Mouse (Mus musculus) myocyte (in vitro differentiated cells): ENCODE measurements around the gene Abhd14b. TPM values are rescaled to one million over a fixed set of nuclear protein-coding genes. Genes with fewer than 3 reads are reported as not detected.
"Not testable (repeated sequence)": the region's sequence is repeated elsewhere in the genome, so short reads cannot be mapped to it uniquely, and the experiment has no call there.

Experiments
- H3K27me3 ChIP-seq: one replicate; pipeline ENCODE4 v1.6.1; 2011; ENCODE audit not compliant: control insufficient read depth, insufficient read depth, insufficient read length
- H3K36me3 ChIP-seq: one replicate; pipeline ENCODE4 v1.6.1; 2011; ENCODE audit not compliant: control insufficient read depth, insufficient read depth
- H3K4me2 ChIP-seq: one replicate; pipeline ENCODE4 v1.6.1; 2011; ENCODE audit warnings: low read depth, control low read depth
- H3K4me3 ChIP-seq: one replicate; pipeline ENCODE4 v1.5.1; 2011; ENCODE audit warnings: mild to moderate bottlenecking, control low read depth, moderate library complexity
- H3K79me2 ChIP-seq: one replicate; pipeline ENCODE4 v1.6.1; 2011; ENCODE audit not compliant: control insufficient read depth, insufficient read depth
- H3ac ChIP-seq: one replicate; pipeline ENCODE4 v1.6.1; 2011; ENCODE audit not compliant: control insufficient read depth, insufficient read length
- CEBPB ChIP-seq: IDR thresholded peaks from 2 replicates; pipeline ENCODE4 v1.6.1; 2011; ENCODE audit warnings: mild to moderate bottlenecking, moderate library complexity; ENCODE audit not compliant: poor library complexity, insufficient read depth, severe bottlenecking
- E2F4 ChIP-seq: IDR thresholded peaks from one replicate; pipeline ENCODE4 v1.6.1; 2011; ENCODE audit warnings: mild to moderate bottlenecking, control low read depth, moderate library complexity; ENCODE audit not compliant: insufficient read depth
- MAX ChIP-seq: IDR thresholded peaks from one replicate; pipeline ENCODE4 v1.6.1; 2011; ENCODE audit warnings: low read depth, mild to moderate bottlenecking, control low read depth
- MYOD1 ChIP-seq, 3 experiments: IDR thresholded peaks; one replicate each; pipeline ENCODE4 v1.6.1; 2011; ENCODE audit warnings: control low read depth in 2 of 3, low read depth in 2 of 3, mild to moderate bottlenecking in 2 of 3, moderate library complexity in 1 of 3; ENCODE audit not compliant: insufficient read length in 2 of 3, control insufficient read depth in 1 of 3
- MYOG ChIP-seq, 3 experiments: IDR thresholded peaks; one replicate each; pipeline ENCODE4 v1.6.1; 2011; ENCODE audit warnings: control low read depth in 2 of 3, low read depth in 2 of 3, mild to moderate bottlenecking in 2 of 3; ENCODE audit not compliant: insufficient read length in 2 of 3, control insufficient read depth in 1 of 3, insufficient read depth in 1 of 3
- POLR2A ChIP-seq: IDR thresholded peaks from one replicate; pipeline ENCODE4 v1.6.1; 2011; ENCODE audit warnings: low read depth, mild to moderate bottlenecking, control low read depth, moderate library complexity; ENCODE audit not compliant: insufficient read length
- POLR2AphosphoS2 ChIP-seq: IDR thresholded peaks from one replicate; pipeline ENCODE4 v1.6.1; 2011; ENCODE audit warnings: low read depth, control low read depth; ENCODE audit not compliant: insufficient read length
- REST ChIP-seq: IDR thresholded peaks from one replicate; pipeline ENCODE4 v1.6.1; 2011; ENCODE audit warnings: mild to moderate bottlenecking, control low read depth, moderate library complexity; ENCODE audit not compliant: insufficient read depth, insufficient read length
- SRF ChIP-seq: IDR thresholded peaks from one replicate; pipeline ENCODE4 v1.6.1; 2011; ENCODE audit warnings: low read depth; ENCODE audit not compliant: control insufficient read depth, insufficient read length
- TCF12 ChIP-seq: IDR thresholded peaks from one replicate; pipeline ENCODE4 v1.6.1; 2011; ENCODE audit warnings: mild to moderate bottlenecking, control low read depth; ENCODE audit not compliant: poor library complexity, insufficient read depth, severe bottlenecking
- TCF3 ChIP-seq: IDR thresholded peaks from one replicate; pipeline ENCODE4 v1.6.1; 2011; ENCODE audit warnings: low read depth, control low read depth; ENCODE audit not compliant: insufficient read length
- USF1 ChIP-seq: IDR thresholded peaks from one replicate; pipeline ENCODE4 v1.6.1; 2011; ENCODE audit warnings: low read depth, mild to moderate bottlenecking, control low read depth, moderate library complexity
- polyA plus RNA-seq: library from polyadenylated mRNA; unstranded; fragments of >200 nt; fragmentation: generic; extraction: Trizol; gene quantifications from one replicate; pipeline ENCODE4 v1.2.1, GENCODE M21; 2012; ENCODE audit warnings: missing spikeins

Abhd14b gene
- polyA plus RNA-seq, 1 experiment = 4.2 TPM

DNA sequence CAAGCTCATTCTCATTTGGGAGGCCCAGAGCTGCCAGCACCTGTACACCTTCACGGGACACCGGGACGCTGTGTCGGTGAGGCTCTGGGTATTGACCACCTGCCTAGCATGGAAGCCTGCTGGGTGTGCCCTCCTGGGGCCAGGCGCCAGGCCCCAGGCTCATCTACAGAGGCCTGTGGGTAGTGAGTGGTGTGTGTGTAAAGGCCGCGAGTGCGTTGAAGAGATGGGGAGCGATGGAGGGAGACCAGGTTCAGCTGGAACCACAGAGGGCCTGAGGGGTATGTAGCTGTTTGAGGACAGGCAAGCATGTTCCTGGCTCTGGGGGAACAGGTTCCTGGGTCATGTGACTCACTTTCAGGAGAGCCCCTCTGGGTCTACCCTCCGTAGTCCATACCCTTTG, 35.9 kb downstream of the Abhd14b start:
- Histone ChIP-seq H3ac (no peak overlapping the region), H3K4me3 (no peak overlapping the region), H3K79me2 (peaks cover 3% of the 10 kb centered on the region), H3K36me3 (peaks cover 5% of the 10 kb centered on the region), H3K4me2 (no peak overlapping the region), H3K27me3 (no peaks in the 10 kb centered on the region)
- TF ChIP-seq REST (no peak), MAX (no peak), CEBPB (no peak), TCF3 (no peak), TCF12 (no peak), MYOD1 (IDR thresholded peaks at IDR 0.05; ENCODE audit: control insufficient read depth in 1 of 3, insufficient read length in 2 of 3, low read depth in 2 of 3) (no peak), USF1 (no peak), POLR2AphosphoS2 (no peak), MYOG (IDR thresholded peaks at IDR 0.05; ENCODE audit: control insufficient read depth in 1 of 3, insufficient read depth in 1 of 3, insufficient read length in 2 of 3, low read depth in 2 of 3) (no peak), SRF (no peak), POLR2A (no peak), E2F4 (no peak)

DNA sequence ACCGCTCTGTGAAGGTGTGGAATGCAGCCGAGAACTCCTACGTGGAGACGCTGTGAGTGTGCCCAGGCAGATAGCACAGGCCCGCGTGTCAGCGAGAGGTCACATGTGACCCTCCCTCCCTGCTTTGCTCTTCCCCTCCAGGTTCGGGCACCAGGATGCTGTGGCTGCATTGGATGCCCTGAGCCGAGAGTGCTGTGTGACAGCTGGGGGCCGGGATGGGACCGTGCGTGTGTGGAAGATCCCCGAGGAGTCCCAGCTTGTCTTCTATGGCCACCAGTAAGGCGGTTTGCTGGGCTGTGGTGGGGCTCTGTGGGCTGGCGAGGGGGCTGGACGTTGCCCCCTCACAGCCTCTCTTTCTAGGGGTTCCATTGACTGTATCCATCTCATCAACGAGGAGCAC, 36.3 kb downstream of the Abhd14b start:
- TF ChIP-seq CEBPB (no peak), TCF12 (no peak), REST (no peak), POLR2A (no peak), MAX (no peak), POLR2AphosphoS2 (no peak), E2F4 (no peak), SRF (no peak), USF1 (no peak)
- H3K79me2 ChIP-seq = peaks cover 3% of the 10 kb centered on the region
- H3K4me2 ChIP-seq = no peak overlapping the region
- H3K27me3 ChIP-seq = no peaks in the 10 kb centered on the region
- H3K36me3 ChIP-seq = peaks cover 5% of the 10 kb centered on the region
- H3K4me3 ChIP-seq = no peak overlapping the region
- H3ac ChIP-seq = no peak overlapping the region

DNA sequence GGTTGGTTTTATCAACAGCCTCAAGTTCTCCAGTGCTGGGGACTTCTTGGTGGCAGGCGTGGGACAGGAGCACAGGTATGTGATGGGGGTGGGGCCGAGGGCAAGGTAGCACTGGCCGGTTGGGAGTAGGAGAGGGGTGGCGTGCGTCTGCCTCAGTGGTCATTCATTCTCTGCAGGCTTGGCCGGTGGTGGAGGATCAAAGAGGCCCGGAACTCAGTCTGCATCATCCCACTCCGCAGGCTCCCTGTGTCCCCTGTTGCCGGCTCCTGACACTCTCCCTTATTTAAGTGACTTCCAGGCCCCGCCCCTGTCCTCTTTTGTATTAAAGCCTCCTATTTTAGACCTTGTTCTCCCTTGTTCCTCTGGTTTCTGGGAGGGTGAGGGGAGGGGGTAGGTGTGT, 37.8 kb downstream of the Abhd14b start:
- no peak for TF ChIP-seq USF1
- TF ChIP-seq SRF = no peak
- TF ChIP-seq CEBPB = no peak
- no peak for TF ChIP-seq E2F4
- TF ChIP-seq POLR2A = no peak
- TF ChIP-seq TCF3 = no peak
- no peak for TF ChIP-seq MYOG (IDR thresholded peaks at IDR 0.05; ENCODE audit: control insufficient read depth in 1 of 3, insufficient read depth in 1 of 3, insufficient read length in 2 of 3, low read depth in 2 of 3)

DNA sequence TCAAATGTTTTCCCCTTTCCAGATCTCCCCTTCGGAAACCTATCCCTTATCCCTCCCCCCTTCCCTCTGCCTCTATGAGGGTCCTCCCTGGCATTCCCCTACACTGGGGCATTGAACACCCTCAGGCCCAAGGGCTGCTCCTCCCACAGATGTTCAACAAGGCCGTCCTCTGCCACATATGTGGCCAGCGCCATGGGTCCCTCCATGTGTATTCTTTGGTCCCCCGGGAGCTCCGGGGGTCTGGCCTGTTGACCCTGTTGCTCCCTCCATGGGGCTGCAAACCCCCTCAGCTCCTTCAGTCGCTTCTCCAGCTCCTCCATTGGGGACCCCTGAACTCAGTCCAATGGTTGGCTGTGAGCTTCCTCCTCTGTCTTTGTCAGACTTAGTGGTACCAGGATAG, 40.3 kb downstream of the Abhd14b start:
- H3K79me2 ChIP-seq, H3K4me3 ChIP-seq, H3ac ChIP-seq, H3K27me3 ChIP-seq, H3K36me3 ChIP-seq, H3K4me2 ChIP-seq: not testable (repeated sequence)

More for the DNA sequence above, 37.8 kb downstream of the Abhd14b start:
- Histone ChIP-seq H3K27me3 (no peaks in the 10 kb centered on the region), H3K4me2 (no peak overlapping the region), H3K4me3 (no peak overlapping the region), H3K36me3 (peaks cover 4% of the 10 kb centered on the region), H3ac (no peak overlapping the region), H3K79me2 (no peaks in the 10 kb centered on the region)

DNA sequence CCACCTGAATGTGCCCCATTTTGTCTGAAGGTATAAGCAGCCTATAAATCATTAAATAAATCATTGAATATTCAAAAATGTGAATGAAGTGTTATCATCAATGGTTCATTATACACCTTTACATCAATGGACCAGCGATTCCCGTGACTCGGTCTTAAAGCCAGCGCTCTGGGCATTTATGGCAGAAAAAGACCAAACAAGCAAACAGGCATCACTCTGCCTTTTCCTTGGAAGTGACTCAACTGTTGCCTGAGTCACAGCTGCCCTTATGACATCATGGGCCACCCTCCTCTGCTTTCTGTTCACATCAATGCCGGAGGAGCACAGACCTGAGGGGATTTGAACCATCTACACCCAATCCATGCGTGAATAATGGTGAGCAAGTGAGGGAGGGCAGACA, 52.4 kb downstream of the Abhd14b start, which contains the start of gene Iqcf1:
Iqcf1 (plus strand) TSS at position 301 of the 400 bp plus-strand sequence.
- no peak within 1 kb of the TSS for H3ac ChIP-seq
- no peak within 1 kb of the TSS for H3K4me3 ChIP-seq
- H3K36me3 ChIP-seq = no peaks in the 10 kb centered on the region
- H3K79me2 ChIP-seq = no peaks in the 10 kb centered on the region
- H3K4me2 ChIP-seq = no peak within 1 kb of the TSS
- peaks cover 5% of the 10 kb centered on the region for H3K27me3 ChIP-seq
- no peak for TF ChIP-seq CEBPB
- TF ChIP-seq MAX = no peak

DNA sequence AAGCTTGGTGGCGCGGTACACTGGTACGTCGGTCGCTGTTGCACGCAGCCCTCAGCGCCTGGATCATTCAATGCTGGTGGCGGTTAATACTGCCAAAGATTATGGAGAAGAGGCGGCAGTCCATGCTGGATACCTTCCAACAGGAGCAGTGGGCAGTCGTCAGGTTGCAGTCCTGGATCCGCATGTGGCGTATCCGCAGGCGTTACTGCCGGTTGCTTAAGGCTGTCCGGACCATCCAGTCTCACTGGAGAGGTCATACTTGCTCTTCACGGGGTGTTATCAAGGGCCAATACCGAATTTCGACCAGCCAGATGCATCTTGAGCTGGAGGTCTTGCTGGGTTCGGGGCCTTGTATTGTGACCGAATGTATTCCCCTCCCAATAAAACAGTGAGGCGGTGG, 54.6 kb downstream of the Abhd14b start:
- no peak overlapping the region for H3ac ChIP-seq
- TF ChIP-seq MYOG (IDR thresholded peaks at IDR 0.05; ENCODE audit: control insufficient read depth in 1 of 3, insufficient read depth in 1 of 3, insufficient read length in 2 of 3, low read depth in 2 of 3) = no peak
- no peak for TF ChIP-seq USF1
- no peak for TF ChIP-seq TCF12
- no peak for TF ChIP-seq TCF3
- no peak for TF ChIP-seq CEBPB
- TF ChIP-seq POLR2AphosphoS2 = no peak
- no peak for TF ChIP-seq SRF
- TF ChIP-seq POLR2A = no peak
- no peak for TF ChIP-seq MAX
- H3K4me2 ChIP-seq = no peak overlapping the region
- H3K27me3 ChIP-seq = peaks cover 5% of the 10 kb centered on the region
- H3K79me2 ChIP-seq = no peaks in the 10 kb centered on the region
- no peaks in the 10 kb centered on the region for H3K36me3 ChIP-seq
- H3K4me3 ChIP-seq = no peak overlapping the region

Other genes with a start within 250 kb of the Abhd14b start
- 20.2 TPM for gene Ppm1m, start 247.7 kb upstream of the Abhd14b start, polyA plus RNA-seq
- gene Twf2, start 244.4 kb upstream of the Abhd14b start, polyA plus RNA-seq = 103 TPM
- gene Tlr9, start 224.9 kb upstream of the Abhd14b start, polyA plus RNA-seq = not detected
- 98.1 TPM for gene Alas1, start 198.8 kb upstream of the Abhd14b start, polyA plus RNA-seq
- 7.6 TPM for gene Poc1a, start 166.4 kb upstream of the Abhd14b start, polyA plus RNA-seq
- gene Dusp7, start 78.8 kb upstream of the Abhd14b start, polyA plus RNA-seq = 8.9 TPM
- 45.1 TPM for gene Rpl29, start 18.0 kb upstream of the Abhd14b start, polyA plus RNA-seq
- gene Acy1, start 9.1 kb upstream of the Abhd14b start, polyA plus RNA-seq = 18.1 TPM
- gene Abhd14a, start 219 bp downstream of the Abhd14b start, polyA plus RNA-seq = 19.2 TPM
- 274 TPM for gene Pcbp4, start 5.8 kb downstream of the Abhd14b start, polyA plus RNA-seq
- 0.46 TPM for gene Gpr62, start 18.5 kb downstream of the Abhd14b start, polyA plus RNA-seq
- gene Rrp9, start 28.5 kb downstream of the Abhd14b start, polyA plus RNA-seq = 69.4 TPM
- 66.1 TPM for gene Parp3, start 29.5 kb downstream of the Abhd14b start, polyA plus RNA-seq
- gene Iqcf1, start 52.5 kb downstream of the Abhd14b start, polyA plus RNA-seq = not detected
- gene Iqcf5, start 67.1 kb downstream of the Abhd14b start, polyA plus RNA-seq = 0.12 TPM
- gene Iqcf3, start 114.2 kb downstream of the Abhd14b start, polyA plus RNA-seq = not detected
- gene Iqcf4, start 123.5 kb downstream of the Abhd14b start, polyA plus RNA-seq = not detected
- not detected for gene Iqcf6, start 179.1 kb downstream of the Abhd14b start, polyA plus RNA-seq
- gene Grm2, start 208.6 kb downstream of the Abhd14b start, polyA plus RNA-seq = not detected
- 111 TPM for gene Tex264, start 238.5 kb downstream of the Abhd14b start, polyA plus RNA-seq